Mouse (Mus musculus) adrenal gland, adult 8-10 months (tissue): ENCODE measurements around the gene Dnajc11. TPM values are rescaled to one million over a fixed set of nuclear protein-coding genes. Genes with fewer than 3 reads are reported as not detected.
A peak's percentile ranks its signal among the peaks of the same experiment; 100 is the strongest.

Source experiments
- DNase-seq: peaks from one replicate; pipeline ENCODE4 v3.0.0; 2022
- total RNA-seq, 4 experiments: library from RNA; stranded (reverse); gene quantifications; 2 replicates each; pipeline ENCODE4 v1.2.4; 2022

Gene Dnajc11
- total RNA-seq, 4 experiments from 2014 or later = 84.6 to 116 (median 104) TPM

DNA sequence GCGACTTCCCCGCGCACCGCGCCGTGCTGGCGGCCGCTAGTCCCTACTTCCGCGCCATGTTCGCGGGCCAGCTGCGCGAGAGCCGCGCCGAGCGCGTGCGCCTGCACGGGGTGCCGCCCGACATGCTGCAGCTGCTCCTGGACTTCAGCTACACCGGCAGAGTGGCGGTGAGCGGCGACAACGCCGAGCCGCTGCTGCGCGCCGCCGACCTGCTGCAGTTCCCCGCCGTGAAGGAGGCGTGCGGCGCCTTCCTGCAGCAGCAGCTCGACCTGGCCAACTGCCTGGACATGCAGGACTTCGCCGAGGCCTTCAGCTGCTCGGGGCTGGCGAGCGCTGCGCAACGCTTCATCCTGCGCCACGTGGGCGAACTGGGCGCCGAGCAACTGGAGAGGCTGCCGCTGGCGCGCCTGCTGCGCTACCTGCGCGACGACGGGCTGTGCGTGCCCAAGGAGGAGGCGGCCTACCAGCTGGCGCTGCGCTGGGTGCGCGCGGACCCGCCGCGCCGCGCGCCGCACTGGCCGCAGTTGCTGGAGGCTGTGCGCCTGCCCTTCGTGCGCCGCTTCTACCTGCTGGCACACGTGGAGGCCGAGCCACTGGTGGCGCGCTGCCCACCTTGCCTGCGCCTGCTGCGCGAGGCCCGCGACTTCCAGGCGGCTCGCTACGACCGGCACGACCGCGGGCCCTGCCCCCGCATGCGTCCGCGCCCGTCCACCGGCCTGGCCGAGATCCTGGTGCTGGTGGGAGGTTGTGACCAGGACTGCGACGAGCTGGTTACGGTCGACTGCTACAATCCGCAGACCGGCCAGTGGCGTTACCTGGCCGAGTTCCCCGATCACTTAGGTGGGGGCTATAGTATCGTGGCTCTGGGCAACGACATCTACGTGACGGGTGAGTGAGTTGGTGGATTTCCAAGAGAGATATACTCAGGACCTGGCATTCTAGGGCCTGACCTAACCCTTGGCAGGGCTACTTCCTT, 75.9 kb downstream of the Dnajc11 start:
- DNase-seq = peak; percentile 51

DNA sequence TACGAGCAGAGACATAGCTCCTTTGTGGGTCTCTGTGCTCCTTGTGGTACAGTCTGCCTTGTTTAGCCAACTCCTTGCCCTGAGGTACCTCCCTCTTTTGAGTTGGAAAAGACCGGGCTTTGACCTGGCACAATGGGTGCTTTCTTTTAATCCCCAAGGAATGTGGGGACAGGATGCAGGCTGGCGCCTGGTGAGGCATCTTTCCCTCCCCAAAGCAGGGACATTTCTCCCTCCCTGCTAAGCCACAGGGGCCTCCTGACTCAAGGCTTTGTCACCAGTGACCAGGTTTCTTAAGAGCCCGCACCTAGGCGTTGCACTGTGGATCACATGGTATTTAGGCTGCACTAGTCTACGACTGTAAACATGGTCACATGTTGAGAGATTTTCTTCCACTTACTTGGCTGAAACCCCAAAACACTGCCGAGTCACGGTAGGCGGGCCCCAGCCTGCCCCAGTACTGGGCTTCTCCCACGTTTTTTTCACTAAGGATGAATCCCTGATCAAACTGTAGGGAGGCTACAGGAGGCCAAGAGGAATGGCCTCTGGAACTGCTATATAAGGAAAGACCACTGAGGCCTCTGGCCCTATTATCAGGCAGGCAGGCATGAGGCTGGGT, 76.7 kb downstream of the Dnajc11 start:
- DNase-seq = peak; percentile 52

DNA sequence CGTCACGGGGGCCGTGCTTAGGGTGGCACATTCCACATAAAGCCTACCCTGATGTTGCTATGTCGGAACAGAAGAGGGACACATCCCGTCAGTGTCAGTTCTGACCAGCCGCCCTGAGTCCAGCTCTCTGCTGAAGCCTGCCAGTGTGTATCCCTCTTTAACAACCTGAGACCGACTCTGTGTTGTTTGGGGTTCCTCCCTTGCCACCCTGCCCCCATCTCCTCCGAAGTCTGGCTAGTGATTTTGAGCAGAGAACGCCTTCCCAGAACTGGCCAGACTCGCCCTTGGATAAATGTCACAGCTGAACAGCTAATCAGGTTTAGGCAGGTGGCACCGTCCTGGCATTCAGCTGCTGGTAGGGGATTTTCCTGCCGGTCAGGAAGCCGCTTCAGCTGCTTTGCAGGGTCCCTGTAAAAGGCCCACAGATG, 77.2 kb downstream of the Dnajc11 start:
- DNase-seq = no peak

DNA sequence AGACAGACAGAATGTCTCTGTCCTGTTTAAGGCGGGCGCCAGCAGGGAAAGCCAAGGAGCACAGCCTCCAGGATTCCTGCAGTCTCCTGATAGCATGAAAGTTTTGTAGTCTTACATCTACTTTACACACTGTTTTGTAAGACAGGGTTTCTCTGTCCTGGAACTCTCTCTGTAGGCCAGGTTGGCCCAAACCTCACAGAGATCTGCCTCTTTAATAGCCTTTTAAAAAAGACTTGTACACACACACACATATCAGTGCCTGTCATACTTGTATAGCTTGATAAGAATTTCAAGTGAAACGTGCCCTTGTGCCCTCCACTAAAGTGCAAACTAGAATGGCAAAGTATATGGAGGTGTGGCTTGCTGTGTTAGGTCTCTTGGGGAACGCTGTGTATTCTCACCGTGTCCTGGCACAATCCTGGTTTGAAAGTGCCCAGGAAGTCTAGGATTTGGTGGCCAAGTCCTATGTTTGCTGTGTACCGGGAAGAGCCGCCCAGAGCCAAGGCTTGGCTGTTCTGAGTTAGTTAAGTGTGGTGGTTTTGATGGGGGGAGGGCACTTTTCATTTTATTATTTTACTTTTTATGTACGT, 77.8 kb downstream of the Dnajc11 start:
- no peak for DNase-seq

DNA sequence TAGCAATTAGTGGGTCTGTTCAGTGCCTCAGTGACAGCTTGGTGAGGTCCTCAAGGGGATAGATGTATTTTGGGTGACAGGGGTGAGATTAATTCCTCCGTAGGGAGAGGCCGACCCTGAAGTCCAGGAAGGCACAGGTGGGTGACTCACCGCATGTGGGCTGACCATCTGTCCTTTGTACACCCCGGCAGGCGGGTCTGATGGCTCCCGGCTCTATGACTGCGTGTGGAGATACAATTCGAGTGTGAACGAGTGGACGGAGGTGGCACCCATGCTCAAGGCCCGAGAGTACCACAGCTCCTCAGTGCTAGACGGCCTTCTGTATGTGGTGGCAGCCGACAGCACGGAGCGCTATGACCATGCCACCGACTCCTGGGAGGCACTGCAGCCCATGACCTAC, 78.6 kb downstream of the Dnajc11 start:
- DNase-seq = no peak

DNA sequence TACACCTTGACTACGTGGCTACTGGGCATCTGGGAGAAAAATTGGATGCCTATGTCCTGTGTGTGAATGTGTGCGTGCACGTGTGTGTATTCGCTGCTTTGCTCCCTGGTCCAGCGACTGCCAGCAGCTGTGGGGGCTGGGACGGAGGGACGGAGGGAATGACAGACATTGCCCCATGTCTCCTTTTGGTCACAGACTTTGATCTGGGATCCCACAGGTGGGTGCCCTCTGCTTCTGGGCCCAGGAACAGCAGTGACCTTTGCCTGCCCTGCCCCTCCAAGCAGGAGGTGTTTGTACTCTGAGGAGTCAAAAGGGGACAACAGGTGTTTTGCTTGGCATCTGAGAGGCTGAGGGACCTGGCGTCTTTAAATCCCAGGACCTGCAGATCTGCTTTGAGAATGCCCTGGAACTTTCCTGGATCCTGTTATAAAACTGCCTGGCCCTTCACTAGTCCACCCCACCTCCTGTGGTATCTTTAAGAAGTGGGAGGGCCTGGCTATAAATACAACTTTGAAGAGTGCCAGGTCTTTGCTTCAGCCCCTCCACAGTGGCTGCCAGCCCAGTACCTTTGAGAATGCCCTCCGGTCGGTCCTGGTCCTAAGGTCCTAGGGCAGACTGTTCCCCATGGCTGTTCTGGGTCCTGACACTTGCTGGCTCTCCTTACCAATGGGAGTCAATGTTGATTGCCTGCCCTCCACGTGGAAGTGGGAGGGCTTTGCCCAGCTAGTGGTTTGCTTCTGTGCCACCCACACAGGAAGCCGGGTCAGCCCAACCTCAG, 79.7 kb downstream of the Dnajc11 start:
- no peak for DNase-seq

DNA sequence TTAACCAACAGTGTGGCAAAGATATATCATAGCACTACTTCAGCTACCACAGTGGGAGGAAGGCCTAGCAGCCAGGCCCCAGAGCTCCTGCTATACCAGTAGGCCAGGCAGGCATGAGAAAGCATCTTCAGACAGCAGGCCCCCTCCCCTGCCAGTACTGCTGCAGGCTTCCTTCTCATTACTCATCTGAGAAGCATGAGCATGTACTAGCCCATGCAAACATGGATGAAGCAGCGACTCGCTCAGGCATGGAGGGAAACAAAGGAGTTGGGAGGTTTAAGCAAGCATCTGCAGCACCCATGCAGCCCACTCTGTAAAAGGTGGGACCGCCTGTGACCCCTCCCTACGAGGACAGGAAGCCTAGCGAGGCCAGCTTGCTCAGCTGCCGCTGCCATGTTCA, 85.6 kb downstream of the Dnajc11 start:
- DNase-seq = no peak

DNA sequence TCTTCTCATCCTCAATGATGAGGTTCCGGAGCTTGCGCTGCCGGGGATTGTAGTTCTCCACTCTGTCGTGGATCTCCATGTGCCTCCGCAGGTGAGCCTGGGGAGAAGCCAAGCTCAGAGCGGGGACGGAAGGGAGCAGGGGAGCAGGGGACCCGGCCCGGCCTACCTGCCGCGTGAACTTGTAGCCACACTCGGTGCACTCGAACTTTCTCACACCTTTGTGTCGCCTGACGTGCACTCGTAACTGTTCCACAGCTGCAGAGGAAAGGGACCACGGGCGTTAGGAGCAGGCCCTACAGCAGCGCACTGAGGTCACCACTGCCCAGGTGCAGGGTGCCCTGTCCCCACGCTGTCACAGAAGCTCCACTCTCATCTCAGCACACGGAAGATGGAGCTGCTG, 86.5 kb downstream of the Dnajc11 start:
- DNase-seq = no peak

DNA sequence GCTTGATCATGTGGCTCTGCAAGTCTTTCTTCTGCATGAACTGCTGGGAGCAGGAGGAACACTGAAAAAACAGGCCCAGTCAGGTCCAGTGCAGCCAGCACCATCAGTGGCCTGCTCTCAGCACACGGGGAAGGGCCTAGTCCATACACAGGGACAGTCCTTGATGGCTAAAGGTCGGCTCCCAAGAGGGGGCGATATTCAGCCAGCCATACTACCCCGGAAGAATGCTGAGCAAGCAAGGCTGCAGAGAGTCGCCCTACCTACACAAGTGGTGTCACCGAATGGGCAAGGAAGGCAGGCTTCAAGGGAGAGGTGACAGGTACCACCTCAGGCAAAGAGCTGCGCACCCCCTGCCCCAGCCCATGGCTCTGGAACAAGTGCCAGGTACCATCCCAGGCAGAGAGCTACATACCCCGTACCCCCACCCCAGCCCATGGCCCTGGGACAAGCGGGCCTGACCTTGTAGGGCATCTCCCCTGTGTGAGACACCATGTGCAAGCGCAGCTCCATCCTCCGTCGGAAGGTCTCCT, 88.1 kb downstream of the Dnajc11 start:
- no peak for DNase-seq

DNA sequence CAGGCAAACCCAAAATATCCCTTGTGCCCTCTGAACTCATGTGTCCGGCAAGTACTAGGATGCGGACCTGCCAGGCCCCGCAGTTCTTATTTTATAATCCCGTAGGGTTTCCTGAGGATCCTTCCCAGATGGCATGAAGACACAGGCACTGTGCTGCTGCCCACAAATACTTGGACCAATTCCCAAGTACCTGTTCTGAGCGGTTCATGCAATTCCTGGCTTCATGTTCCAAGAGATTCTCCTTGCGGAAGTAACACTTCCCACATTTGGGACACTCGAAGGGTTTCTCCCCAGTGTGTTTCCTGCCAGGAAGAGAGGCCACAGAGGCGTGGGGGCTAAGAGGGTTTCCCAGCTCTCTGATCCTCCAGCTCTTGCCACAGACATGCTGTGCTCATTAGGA, 89.0 kb downstream of the Dnajc11 start:
- no peak for DNase-seq

DNA sequence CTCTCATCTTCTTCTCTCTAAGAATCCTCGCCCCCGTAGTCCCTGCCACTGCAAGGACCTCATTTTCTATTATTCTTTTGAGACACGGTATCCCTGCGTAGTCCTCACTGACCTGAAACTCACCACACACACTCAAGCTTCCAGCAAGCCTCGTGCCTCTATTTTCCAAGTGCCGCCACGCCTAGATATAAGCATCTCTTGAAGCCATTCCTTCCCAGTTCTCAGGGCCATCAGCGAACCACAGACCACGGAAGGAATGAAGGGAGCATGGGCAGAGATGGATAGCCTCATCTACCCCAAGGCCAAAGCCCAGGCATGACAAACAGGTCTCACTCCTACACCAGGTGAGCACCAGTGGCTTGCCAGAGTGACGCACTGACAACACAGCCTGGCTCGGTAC, 91.0 kb downstream of the Dnajc11 start:
- no peak for DNase-seq

DNA sequence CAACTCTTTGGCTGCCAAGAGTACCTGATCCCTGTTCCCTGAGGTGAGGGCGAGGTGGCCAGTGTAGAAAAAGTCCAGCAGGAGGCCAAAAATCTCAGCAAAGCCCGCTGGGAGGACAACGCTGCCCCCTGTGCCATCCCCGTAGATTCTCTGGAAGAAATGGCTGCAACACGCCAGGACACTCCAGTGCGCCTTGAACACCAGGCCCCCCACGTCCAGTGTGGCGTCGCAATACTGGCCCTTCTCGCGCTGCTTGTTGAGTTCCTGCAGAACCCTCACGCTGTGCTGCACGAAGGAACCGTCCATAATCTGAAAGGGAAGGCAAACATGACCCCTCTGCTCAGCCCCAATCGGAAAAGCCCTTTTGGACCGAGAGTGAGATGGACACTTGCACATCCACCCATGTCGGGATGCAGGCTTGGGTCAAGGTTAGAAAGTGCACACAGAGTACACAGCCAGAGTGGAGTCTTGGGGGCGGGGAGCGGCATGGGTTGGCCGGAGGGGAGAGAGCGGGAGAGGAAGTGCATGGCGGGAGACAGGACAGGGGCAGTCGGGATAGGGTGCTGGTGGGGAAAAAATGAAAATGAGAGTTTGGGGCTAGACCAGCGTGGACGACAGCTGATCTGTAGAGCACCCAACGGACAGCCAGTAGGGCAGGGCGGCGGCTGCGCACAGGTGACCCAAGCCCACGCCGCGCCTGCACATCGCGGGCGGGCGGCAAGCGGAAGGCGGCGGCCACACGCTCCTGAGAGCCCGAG, 93.4 kb downstream of the Dnajc11 start:
- no peak for DNase-seq

DNA sequence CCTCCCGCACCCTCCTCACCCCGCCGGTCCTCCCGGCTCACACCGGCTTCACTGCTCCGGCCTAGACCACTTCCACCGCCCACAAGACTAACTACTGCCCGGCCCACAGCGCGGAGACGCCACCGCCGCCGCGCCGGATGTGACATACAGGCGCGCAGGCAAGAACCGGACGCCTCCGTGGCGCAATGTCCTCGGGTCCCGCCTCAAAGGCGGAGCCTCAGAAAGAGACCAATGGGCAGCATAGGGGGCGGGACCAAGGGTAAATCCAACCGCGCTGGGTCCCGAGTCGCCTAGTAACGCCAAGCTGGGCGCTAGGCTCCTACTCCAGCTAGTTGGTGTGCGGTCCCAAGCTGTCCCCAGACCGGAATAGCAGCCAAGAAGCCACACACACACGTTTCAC, 94.0 kb downstream of the Dnajc11 start, which contains the start of gene Zbtb48:
Zbtb48 (minus strand) TSS at position 148 of the 400 bp plus-strand sequence.
- DNase-seq = peak; percentile 97

DNA sequence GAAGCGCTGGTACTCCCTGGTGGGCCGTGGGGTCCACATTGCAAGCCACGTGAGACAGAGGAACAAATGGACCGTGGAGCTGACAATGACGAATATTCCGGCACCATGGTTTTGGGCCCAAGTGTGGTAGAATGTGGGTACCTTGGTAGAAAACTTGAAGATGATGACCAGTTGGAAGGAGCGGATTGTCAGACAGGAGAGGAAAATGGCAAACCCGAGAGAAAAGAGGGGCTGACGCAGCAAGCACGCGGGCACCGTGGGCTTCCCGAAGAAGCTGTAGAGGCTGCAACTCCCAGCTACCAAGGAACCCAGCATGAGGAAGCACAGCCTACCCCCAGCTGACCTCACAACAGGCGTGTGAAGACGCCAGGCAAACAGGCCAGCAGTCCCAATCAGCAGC, 95.0 kb downstream of the Dnajc11 start:
- DNase-seq = no peak

DNA sequence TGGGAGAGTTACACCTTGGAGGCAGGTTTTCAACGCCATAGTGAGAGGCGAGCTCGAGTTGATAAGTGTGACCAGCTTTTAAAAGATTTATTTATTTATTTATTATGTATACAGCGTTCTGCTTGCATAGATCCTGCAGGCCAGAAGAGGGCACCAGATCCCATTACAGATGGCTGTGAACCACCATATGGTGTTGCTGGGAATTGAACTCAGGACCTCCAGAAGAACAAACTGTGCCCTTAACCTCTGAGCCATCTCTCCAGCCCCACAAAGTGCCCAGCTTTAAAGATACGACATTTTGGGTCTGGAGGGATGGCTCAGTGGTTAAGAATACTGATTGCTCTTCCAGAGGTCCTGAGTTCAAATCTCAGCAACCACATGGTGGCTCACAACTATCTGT, 95.6 kb downstream of the Dnajc11 start:
- no peak for DNase-seq

DNA sequence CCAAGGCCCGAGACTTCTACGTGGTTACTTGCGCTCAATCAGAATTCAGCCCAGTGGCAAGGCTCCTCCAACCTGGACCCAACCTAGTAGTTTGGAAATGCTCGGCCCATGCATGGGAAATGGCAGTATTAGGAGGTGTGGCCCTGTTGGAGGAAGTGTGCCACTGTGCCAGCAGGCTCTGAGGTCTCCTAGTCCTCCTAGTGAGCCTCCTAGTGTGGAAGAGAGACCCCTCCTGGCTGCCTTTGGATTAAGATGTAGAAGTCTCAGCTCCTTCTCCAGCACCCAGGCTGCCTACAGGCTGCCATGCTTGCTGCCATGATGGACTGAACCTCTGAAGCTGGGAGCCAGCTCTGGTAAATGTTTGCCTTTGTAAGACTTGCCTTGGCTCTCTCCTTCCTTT, 96.5 kb downstream of the Dnajc11 start:
- no peak for DNase-seq

Other genes starting within 250 kb of the Dnajc11 start
- gene Camta1, start 71.8 kb upstream of the Dnajc11 start, total RNA-seq = 10 to 100 TPM; 23.6 to 59.6 (median 36.5) TPM
- 10 to 100 TPM; 25.7 to 46.9 (median 36.6) TPM for gene Thap3, start 55.3 kb downstream of the Dnajc11 start, total RNA-seq
- 10 to 100 TPM; 14.0 to 20.5 (median 18.6) TPM for gene Phf13, start 62.6 kb downstream of the Dnajc11 start, total RNA-seq
- gene Klhl21, start 75.1 kb downstream of the Dnajc11 start, total RNA-seq = 10 to 100 TPM; 23.9 to 34.2 (median 31.1) TPM
- gene Zbtb48, start 94.0 kb downstream of the Dnajc11 start, total RNA-seq = 10 to 100 TPM in 3 of 4 experiments, 1 to 10 TPM in 1; 7.1 to 17.4 (median 13.7) TPM
- gene Tas1r1, start 104.9 kb downstream of the Dnajc11 start, total RNA-seq = under 1 TPM in 1 of 4 experiments, not detected in 3; 0.71 TPM
- gene Nol9, start 105.6 kb downstream of the Dnajc11 start, total RNA-seq = 10 to 100 TPM; 21.3 to 29.6 (median 25.8) TPM
- 10 to 100 TPM in 3 of 4 experiments, 1 to 10 TPM in 1; 8.7 to 19.5 (median 15.4) TPM for gene Plekhg5, start 138.8 kb downstream of the Dnajc11 start, total RNA-seq
- gene Tnfrsf25, start 182.2 kb downstream of the Dnajc11 start, total RNA-seq = 1 to 10 TPM in 3 of 4 experiments, under 1 TPM in 1; 0.73 to 2.0 (median 1.3) TPM
- 1 to 10 TPM; 2.1 to 6.0 (median 4.4) TPM for gene Espn, start 218.7 kb downstream of the Dnajc11 start, total RNA-seq
- not detected for gene Hes2, start 225.2 kb downstream of the Dnajc11 start, total RNA-seq
- 10 to 100 TPM; 49.5 to 53.2 (median 51.8) TPM for gene Acot7, start 244.4 kb downstream of the Dnajc11 start, total RNA-seq